Mouse (Mus musculus) kidney, postnatal 0 days (tissue): ENCODE results near the gene Zc2hc1c. TPM values are rescaled to one million over a fixed set of nuclear protein-coding genes. Genes with fewer than 3 reads are reported as not detected.

Experiments used
- ATAC-seq: fragments of 200-750 bp; cut with Nextera tagmentation; replicated peaks from 2 replicates; pipeline ENCODE4 v1.8.0; 2017; ENCODE audit warnings: low read depth, moderate number of reproducible peaks, moderate TSS enrichment, moderate library complexity; ENCODE audit not compliant: low FRiP score
- DNase-seq: peaks from one replicate; pipeline ENCODE4 v3.0.0-alpha.2; 2016; ENCODE audit warnings: low spot score
- H3K27ac ChIP-seq: fragments of 300-500 bp; sonication (generic); 2 replicates; pipeline ENCODE4 v1.5.1; 2014; ENCODE audit warnings: mild to moderate bottlenecking
- H3K27me3 ChIP-seq: fragments of 300-500 bp; sonication (generic); 2 replicates; pipeline ENCODE4 v1.6.1; 2014; ENCODE audit warnings: low read length, mixed read lengths; ENCODE audit not compliant: insufficient read depth
- H3K36me3 ChIP-seq: fragments of 300-500 bp; sonication (generic); 2 replicates; pipeline ENCODE4 v1.6.1; 2014; ENCODE audit warnings: low read length, mixed read lengths; ENCODE audit not compliant: insufficient read depth
- H3K4me1 ChIP-seq: fragments of 300-500 bp; sonication (generic); replicated peaks from 2 replicates; pipeline ENCODE4 v1.6.1; 2014; ENCODE audit warnings: antibody characterized with exemption, low read length, mixed read lengths; ENCODE audit not compliant: insufficient read depth
- H3K4me2 ChIP-seq: fragments of 300-500 bp; sonication (generic); 2 replicates; pipeline ENCODE4 v1.6.1; 2014; ENCODE audit warnings: mild to moderate bottlenecking, low read length, moderate library complexity, mixed read lengths
- H3K4me3 ChIP-seq: fragments of 300-500 bp; sonication (generic); replicated peaks from 2 replicates; pipeline ENCODE4 v1.5.1; 2014; ENCODE audit warnings: low read depth, low read length
- H3K9ac ChIP-seq: fragments of 300-500 bp; sonication (generic); 2 replicates; pipeline ENCODE4 v1.6.1; 2014; ENCODE audit warnings: low read depth, low read length
- H3K9me3 ChIP-seq: fragments of 300-500 bp; sonication (generic); replicated peaks from 2 replicates; pipeline ENCODE4 v1.6.1; 2016; ENCODE audit warnings: low read length, inconsistent platforms, mixed read lengths
- CTCF ChIP-seq: IDR thresholded peaks from 2 replicates; pipeline ENCODE4 v1.5.1; 2016; ENCODE audit warnings: antibody characterized with exemption, low read depth, mild to moderate bottlenecking, moderate library complexity
- WGBS: fragments of 180-500 bp; shearing (Covaris S2); extraction: QIAGEN DNeasy Blood & Tissue Kit; methylation state at CpG from one replicate; pipeline ENCODE4 v1.1.7; 2014; 5-methylcytosine and 5-hydroxymethylcytosine counted together
- polyA plus RNA-seq: library from polyadenylated mRNA; unstranded; fragments of >200 nt; fragmentation: Nextera tagmentation; extraction: Ambion mirVana; gene quantifications from 2 replicates; pipeline ENCODE4 v1.2.1, GENCODE M21; 2015

Zc2hc1c gene
- polyA plus RNA-seq, 1 experiment from 2014 or later, result 3.5 TPM

DNA sequence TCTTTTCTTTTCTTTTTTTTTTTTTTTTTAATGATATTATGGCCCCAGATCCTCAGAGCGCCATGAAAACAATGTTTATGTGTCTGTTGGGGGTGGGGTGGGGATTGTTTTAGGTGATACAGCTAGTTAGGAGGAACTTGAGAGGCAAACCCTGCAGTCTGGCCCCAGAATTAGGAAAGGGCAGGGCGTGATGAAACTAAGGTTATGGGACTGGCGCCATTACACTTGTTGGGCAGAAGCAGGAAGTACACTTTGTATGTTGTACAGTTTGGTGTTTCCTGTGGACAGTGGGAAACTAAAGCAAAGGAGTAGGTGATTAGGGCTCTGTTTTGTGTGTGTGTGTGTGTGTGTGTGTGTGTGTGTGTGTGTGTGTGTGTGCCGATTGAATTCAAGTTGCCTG, 51.6 kb downstream of the Zc2hc1c start:
- peak; percentile 37 for DNase-seq
- H3K4me1 ChIP-seq, result peaks cover 8% of the 10 kb centered on the region
- H3K4me3 ChIP-seq, result peak overlapping the region; percentile 99
- 38% methylated on average over 4 of the region's 4 CpGs for WGBS
- H3K9me3 ChIP-seq, result no peaks in the 10 kb centered on the region
- no peaks in the 10 kb centered on the region for H3K27me3 ChIP-seq
- H3K4me2 ChIP-seq, result peak overlapping the region; percentile 90
- ATAC-seq, result no peak
- H3K9ac ChIP-seq, result no peak overlapping the region
- H3K27ac ChIP-seq, result 0 out of 2 replicates have a peak overlapping the region, but pooled peaks have one; percentile 19
- no peak; the same call in 1 of the 2 replicates for TF ChIP-seq CTCF
- peaks cover 6% of the 10 kb centered on the region; the same call in 1 of the 2 replicates for H3K36me3 ChIP-seq

DNA sequence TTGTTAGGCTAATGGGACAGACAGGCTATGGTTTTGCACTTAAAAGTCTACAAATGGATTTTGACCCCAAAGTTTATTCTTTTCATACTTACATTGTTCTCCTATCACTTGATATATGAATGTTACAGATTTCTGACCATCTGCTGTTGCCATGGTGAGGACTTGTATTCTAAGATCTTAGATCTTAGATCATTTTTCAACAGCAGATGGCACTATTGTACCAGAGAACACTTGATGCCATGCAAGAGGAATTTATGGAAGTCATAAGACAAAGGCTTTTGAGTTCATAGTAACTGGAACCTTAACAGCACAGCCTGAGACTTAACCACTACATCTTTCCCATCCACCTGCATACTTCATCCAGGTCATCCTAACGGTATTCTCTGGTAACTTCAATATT, 52.7 kb downstream of the Zc2hc1c start:
- Histone ChIP-seq H3K9me3 (no peaks in the 10 kb centered on the region), H3K4me3 (no peak overlapping the region), H3K9ac (no peak overlapping the region), H3K36me3 (peaks cover 1% of the 10 kb centered on the region; the same call in 1 of the 2 replicates), H3K27me3 (no peaks in the 10 kb centered on the region), H3K27ac (no peak overlapping the region), H3K4me2 (no peak overlapping the region), H3K4me1 (peaks cover 8% of the 10 kb centered on the region)
- WGBS, result 55% methylated on average over 1 of the region's 1 CpGs
- ATAC-seq (peak; percentile 20; the same call in 1 of the 2 replicates), DNase-seq (peak; percentile 92)
- peak; percentile 82 for TF ChIP-seq CTCF

DNA sequence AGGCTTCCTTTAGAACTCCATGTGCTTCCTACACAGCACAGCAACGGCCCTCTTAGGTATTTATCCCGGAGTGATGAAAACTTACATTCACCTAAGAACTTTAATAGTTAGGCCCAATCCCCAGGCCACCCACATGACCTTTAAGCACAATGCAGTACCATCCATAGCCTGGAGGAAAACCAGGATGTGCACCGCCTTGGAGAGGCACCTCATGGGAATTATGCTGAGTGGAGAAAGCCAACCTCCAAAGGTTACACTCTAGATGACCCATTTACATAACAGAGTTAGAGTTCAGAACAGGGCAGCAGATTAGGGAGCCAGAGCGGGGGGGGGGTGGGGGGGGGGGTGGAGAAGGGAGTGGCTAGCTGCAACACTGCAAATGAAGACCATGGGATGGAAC, 53.9 kb downstream of the Zc2hc1c start:
- ATAC-seq, result no peak
- no peak for DNase-seq

DNA sequence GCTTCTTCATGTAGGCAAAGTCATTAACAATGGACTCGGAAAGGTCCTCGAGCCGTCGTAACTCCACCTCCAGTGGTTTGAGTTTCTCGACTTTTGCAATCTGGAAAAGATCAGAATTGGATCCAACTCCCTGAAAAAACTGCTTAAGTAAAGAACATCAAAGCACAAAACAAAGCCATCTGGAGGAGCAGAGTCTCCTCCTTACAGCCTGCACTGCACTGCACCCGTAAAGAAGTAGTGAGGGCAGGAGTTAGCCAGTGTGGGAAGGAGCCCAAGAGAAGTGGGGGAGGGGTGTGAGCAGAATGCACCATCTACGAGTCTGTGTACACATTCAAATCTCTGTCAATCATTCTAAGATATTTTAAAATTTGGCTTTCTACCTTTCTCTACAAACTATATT, 55.9 kb downstream of the Zc2hc1c start:
- ATAC-seq, result no peak
- Histone ChIP-seq H3K4me3 (no peak overlapping the region), H3K4me1 (no peaks in the 10 kb centered on the region; the same call in 1 of the 2 replicates), H3K27me3 (no peaks in the 10 kb centered on the region), H3K36me3 (peaks cover 5% of the 10 kb centered on the region; the same call in 1 of the 2 replicates), H3K9me3 (no peaks in the 10 kb centered on the region), H3K9ac (no peak overlapping the region), H3K4me2 (no peak overlapping the region), H3K27ac (no peak overlapping the region)
- no peak for TF ChIP-seq CTCF
- 52% methylated on average over 7 of the region's 7 CpGs for WGBS
- no peak for DNase-seq

More for the DNA sequence above, 53.9 kb downstream of the Zc2hc1c start:
- no peak overlapping the region for H3K4me3 ChIP-seq
- H3K27ac ChIP-seq, result no peak overlapping the region
- no peaks in the 10 kb centered on the region for H3K27me3 ChIP-seq
- peaks cover under 1% of the 10 kb centered on the region; the same call in 1 of the 2 replicates for H3K36me3 ChIP-seq
- H3K9me3 ChIP-seq, result no peaks in the 10 kb centered on the region
- H3K9ac ChIP-seq, result no peak overlapping the region
- no peak for TF ChIP-seq CTCF
- no peak overlapping the region for H3K4me2 ChIP-seq
- 79% methylated on average over 4 of the region's 4 CpGs for WGBS
- peaks cover 8% of the 10 kb centered on the region for H3K4me1 ChIP-seq

DNA sequence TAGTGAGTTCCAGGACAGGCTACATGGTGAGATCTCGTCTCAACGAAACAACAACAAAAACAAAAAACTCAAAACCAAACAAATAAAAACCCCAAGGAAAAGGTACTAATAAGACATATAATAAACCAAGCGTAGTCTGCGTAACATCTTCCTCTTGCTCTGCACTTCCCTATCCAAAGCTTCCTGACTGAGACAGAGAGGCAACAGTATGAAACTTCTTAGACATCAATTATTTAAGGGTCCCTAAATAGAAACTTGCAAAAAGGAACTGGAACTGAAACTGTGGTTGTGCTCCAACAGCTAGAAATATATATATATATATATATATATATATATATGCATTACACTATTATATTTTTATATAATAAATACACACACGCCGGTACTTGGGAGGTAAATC, 57.2 kb downstream of the Zc2hc1c start:
- H3K9me3 ChIP-seq, result no peaks in the 10 kb centered on the region
- no peaks in the 10 kb centered on the region for H3K4me1 ChIP-seq
- H3K4me3 ChIP-seq, result no peak overlapping the region
- no peak for DNase-seq
- no peak overlapping the region for H3K27ac ChIP-seq
- peaks cover 5% of the 10 kb centered on the region; the same call in 1 of the 2 replicates for H3K36me3 ChIP-seq
- H3K9ac ChIP-seq, result no peak overlapping the region
- TF ChIP-seq CTCF, result no peak
- H3K4me2 ChIP-seq, result no peak overlapping the region
- no peak for ATAC-seq
- WGBS, result 94% methylated on average over 6 of the region's 6 CpGs
- no peaks in the 10 kb centered on the region for H3K27me3 ChIP-seq

- DNase-seq, result peak; percentile 95
- no peak overlapping the region for H3K27ac ChIP-seq
- no peak overlapping the region for H3K4me2 ChIP-seq
- H3K27me3 ChIP-seq, result no peaks in the 10 kb centered on the region
- ATAC-seq, result no peak; the same call in 1 of the 2 replicates
- H3K9me3 ChIP-seq, result no peaks in the 10 kb centered on the region
- peaks cover 5% of the 10 kb centered on the region; the same call in 1 of the 2 replicates for H3K36me3 ChIP-seq
- H3K4me3 ChIP-seq, result no peak overlapping the region
- no peaks in the 10 kb centered on the region for H3K4me1 ChIP-seq
- WGBS, result 34% methylated on average over 3 of the region's 3 CpGs
- peak; percentile 85 for TF ChIP-seq CTCF
- H3K9ac ChIP-seq, result no peak overlapping the region
Measured at GRCm38 (mm10) chr12:85346374-85346773, 58.0 kb downstream of the Zc2hc1c start.

- Histone ChIP-seq H3K9ac (no peak overlapping the region), H3K27ac (no peak overlapping the region), H3K9me3 (no peaks in the 10 kb centered on the region), H3K4me1 (no peaks in the 10 kb centered on the region), H3K4me3 (no peak overlapping the region), H3K36me3 (peaks cover 5% of the 10 kb centered on the region; the same call in 1 of the 2 replicates), H3K4me2 (no peak overlapping the region), H3K27me3 (no peaks in the 10 kb centered on the region)
- no peak for ATAC-seq
- WGBS, result 66% methylated on average over 3 of the region's 3 CpGs
- no peak for DNase-seq
- no peak for TF ChIP-seq CTCF
Measured at GRCm38 (mm10) chr12:85347196-85347595, 58.8 kb downstream of the Zc2hc1c start.
